Comparison of ENCODE assay signal across 22 mouse cellular contexts in genomic region chr12:105222601-105223319, GRCm38 (mm10). TPM values are rescaled to one million over a fixed set of nuclear protein-coding genes. Genes with fewer than 3 reads are reported as not detected.
"Had no signal": no experiment of that assay in that cellular context is flagged by ENCODE, and none has a peak within 500 bp of the region (broad histone marks: within the 10 kb centered on the region; RNA-seq: fewer than 3 reads in every experiment).

TSS of gene Tcl1 (minus strand) at chr12:105222793.

- H3K36me3 ChIP-seq: limb, embryonic 12.5 days; liver, embryonic 15.5 days; neural tube, embryonic 15.5 days had no signal

- H3K27me3 ChIP-seq: limb, embryonic 12.5 days; liver, embryonic 15.5 days; neural tube, embryonic 15.5 days had no signal

- H3K4me3 ChIP-seq: layer of hippocampus, adult 2 months; limb, embryonic 12.5 days; liver, embryonic 15.5 days; myocyte; neural tube, embryonic 15.5 days had no signal

- H3K9me3 ChIP-seq: limb, embryonic 12.5 days; liver, embryonic 15.5 days; neural tube, embryonic 15.5 days had no signal

- H3K9ac ChIP-seq: limb, embryonic 12.5 days; liver, embryonic 15.5 days; neural tube, embryonic 15.5 days had no signal

- H3K4me1 ChIP-seq: limb, embryonic 12.5 days; liver, embryonic 15.5 days; neural tube, embryonic 15.5 days had no signal

- ATAC-seq: intestine, postnatal 0 days; lung, postnatal 0 days had no signal

- H3K4me2 ChIP-seq: limb, embryonic 12.5 days; liver, embryonic 15.5 days; neural tube, embryonic 15.5 days had no signal

- DNase-seq: kidney, adult 9 months; kidney, postnatal 10 days; kidney, postnatal 4 days; lung, adult 2 months; midbrain, embryonic 14.5 days; right cerebral cortex, adult 18-20 months; right cerebral cortex, postnatal 25 days; thymus, postnatal 36 days had no signal

- H3K27ac ChIP-seq: layer of hippocampus, adult 2 months; limb, embryonic 12.5 days; liver, embryonic 15.5 days; macrophage; neural tube, embryonic 15.5 days had no signal

RNA-seq across cellular contexts. Expression of gene Tcl1, which starts in this region (rescaled TPM):
- total RNA-seq: layer of hippocampus, adult 2 months; layer of hippocampus, postnatal 10 days; left cerebral cortex, postnatal 36 days; liver, adult 2 months had no signal
- polyA plus RNA-seq: intestine, postnatal 0 days; limb, embryonic 12.5 days; liver, adult 2 months; liver, embryonic 15.5 days; lung, adult 2 months; lung, postnatal 0 days; macrophage; midbrain, embryonic 14.5 days; myocyte; neural tube, embryonic 11.5 days; neural tube, embryonic 15.5 days; small intestine, adult 2 months; thymus, postnatal 0 days had no signal
